Mouse (Mus musculus) E14TG2a.4 (cell line): Measurements from ENCODE around the gene Lrrc4c.

Experiments used
- CTCF ChIP-seq: conservative IDR thresholded peaks from 2 replicates; pipeline ENCODE4 v1.5.1; 2014; ENCODE audit warnings: low read length
- NANOG ChIP-seq: IDR thresholded peaks from 2 replicates; pipeline ENCODE4 v1.6.1; 2014; ENCODE audit warnings: borderline replicate concordance, low read length, mixed read lengths

DNA sequence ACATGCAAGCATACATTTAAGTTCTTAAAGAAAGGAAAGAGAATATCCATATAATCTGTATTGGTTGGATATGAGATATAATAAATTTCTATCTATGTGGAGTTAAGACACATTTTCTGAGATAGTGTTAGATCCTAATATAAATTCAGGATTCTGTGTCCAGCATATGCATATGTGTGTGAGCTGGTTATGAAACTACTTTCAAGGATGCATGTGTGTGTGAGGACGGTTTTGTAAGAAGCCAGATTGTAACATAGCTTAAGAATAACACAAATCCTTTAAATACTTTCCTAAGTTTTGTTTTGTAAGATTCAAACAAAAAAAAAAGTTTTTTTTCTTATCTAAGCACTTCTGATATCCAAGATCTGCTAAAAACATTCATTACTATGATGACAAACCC, 367.4 kb downstream of the Lrrc4c start:
- no peak for TF ChIP-seq CTCF
- TF ChIP-seq NANOG = no peak
